Mouse (Mus musculus): Measurements from ENCODE around the gene Nr1h4.

- no peak for TF ChIP-seq USF1 (IDR thresholded peaks at IDR 0.05; ENCODE audit: low read depth)
- TF ChIP-seq CTCF (IDR thresholded peaks at IDR 0.05; ENCODE audit: control insufficient read depth, insufficient read depth, insufficient read length), result no peak
- TF ChIP-seq MYOG (IDR thresholded peaks at IDR 0.05; ENCODE audit: control insufficient read depth, extremely low read depth, insufficient read length), result no peak
- no peak for TF ChIP-seq CEBPB (IDR thresholded peaks at IDR 0.05; ENCODE audit: low read depth)
Observed at GRCm38 (mm10) chr10:89572946-89573345, 39.6 kb upstream of the Nr1h4 start.

Measured in C2C12 (cell line).